Mouse (Mus musculus) intestine, embryonic 14.5 days (tissue): ENCODE data around the gene Npff. TPM values are rescaled to one million over a fixed set of nuclear protein-coding genes. Genes with fewer than 3 reads are reported as not detected.

Source experiments
- ATAC-seq: fragments of 200-750 bp; cut with Nextera tagmentation; replicated peaks from 2 replicates; pipeline ENCODE4 v1.8.0; 2017; ENCODE audit warnings: low read depth, moderate number of reproducible peaks, moderate TSS enrichment, moderate library complexity; ENCODE audit not compliant: low FRiP score, low TSS enrichment
- DNase-seq: peaks from one replicate; pipeline ENCODE4 v3.0.0-alpha.2; 2018; ENCODE audit warnings: low spot score
- H3K27ac ChIP-seq: fragments of 300-500 bp; sonication (generic); 2 replicates; pipeline ENCODE4 v1.5.1; 2014; ENCODE audit warnings: low read depth, mild to moderate bottlenecking, control low read depth
- H3K27me3 ChIP-seq: fragments of 300-500 bp; sonication (generic); replicated peaks from 2 replicates; pipeline ENCODE4 v1.6.1; 2014; ENCODE audit warnings: low read length, control low read depth; ENCODE audit not compliant: control insufficient read depth, insufficient read depth
- H3K36me3 ChIP-seq: fragments of 300-500 bp; sonication (generic); 2 replicates; pipeline ENCODE4 v1.6.1; 2014; ENCODE audit warnings: low read length, control low read depth; ENCODE audit not compliant: control insufficient read depth, insufficient read depth
- H3K4me1 ChIP-seq: fragments of 300-500 bp; sonication (generic); replicated peaks from 2 replicates; pipeline ENCODE4 v1.6.1; 2014; ENCODE audit warnings: low read length, control low read depth, mixed read lengths; ENCODE audit not compliant: control insufficient read depth, insufficient read depth
- H3K4me2 ChIP-seq: fragments of 300-500 bp; sonication (generic); 2 replicates; pipeline ENCODE4 v1.6.1; 2014; ENCODE audit warnings: low read length
- H3K4me3 ChIP-seq: fragments of 300-500 bp; sonication (generic); 2 replicates; pipeline ENCODE4 v1.5.1; 2014; ENCODE audit warnings: low read depth, low read length, control low read depth, mixed read lengths
- H3K9ac ChIP-seq: fragments of 300-500 bp; sonication (generic); 2 replicates; pipeline ENCODE4 v1.6.1; 2014; ENCODE audit warnings: mild to moderate bottlenecking, low read length
- H3K9me3 ChIP-seq: fragments of 300-500 bp; sonication (generic); 2 replicates; pipeline ENCODE4 v1.6.1; 2016; ENCODE audit warnings: low read length, control low read depth; ENCODE audit not compliant: control insufficient read depth
- WGBS: fragments of 180-500 bp; shearing (Covaris S2); extraction: QIAGEN DNeasy Blood & Tissue Kit; methylation state at CpG from one replicate; pipeline ENCODE4 v1.1.7; 2014; 5-methylcytosine and 5-hydroxymethylcytosine counted together
- polyA plus RNA-seq: library from polyadenylated mRNA; unstranded; fragments of >200 nt; fragmentation: Nextera tagmentation; extraction: Ambion mirVana; gene quantifications from 2 replicates; pipeline ENCODE4 v1.2.1, GENCODE M21; 2014

Npff gene
- polyA plus RNA-seq, 1 experiment from 2014 or later: 2.2 TPM

- no peaks in the 10 kb centered on the region for H3K27me3 ChIP-seq
- H3K9ac ChIP-seq: peak within 1 kb of the TSS; percentile 87
- under 1% methylated on average over 60 of the region's 60 CpGs for WGBS
- DNase-seq (peak; percentile 98), ATAC-seq (peak; percentile 92)
- H3K4me1 ChIP-seq: peaks cover 23% of the 10 kb centered on the region
- peak within 1 kb of the TSS; percentile 85 for H3K4me2 ChIP-seq
- H3K27ac ChIP-seq: peak within 1 kb of the TSS; percentile 98
- H3K9me3 ChIP-seq: no peaks in the 10 kb centered on the region
- H3K4me3 ChIP-seq: peak within 1 kb of the TSS; percentile 69
- peaks cover 23% of the 10 kb centered on the region; the same call in 1 of the 2 replicates for H3K36me3 ChIP-seq
Observed at GRCm38 (mm10) chr15:102517976-102518858, 6.5 kb downstream of the Npff start, which contains the start of gene Tarbp2. Gene Tarbp2 (plus strand): TSS chr15:102518192.

- Histone ChIP-seq H3K4me3 (peak overlapping the region; percentile 69), H3K9ac (peak overlapping the region; percentile 60; the same call in 1 of the 2 replicates), H3K27ac (peak overlapping the region; percentile 98), H3K4me1 (peaks cover 23% of the 10 kb centered on the region), H3K27me3 (no peaks in the 10 kb centered on the region), H3K4me2 (peak overlapping the region; percentile 85), H3K9me3 (no peaks in the 10 kb centered on the region), H3K36me3 (peaks cover 20% of the 10 kb centered on the region; the same call in 1 of the 2 replicates)
- WGBS: 1% methylated on average over 10 of the region's 10 CpGs
- ATAC-seq (no peak; the same call in 1 of the 2 replicates), DNase-seq (no peak)
Observed at GRCm38 (mm10) chr15:102517631-102517975, 7.1 kb downstream of the Npff start.

GRCm38 (mm10) chr15:102516728-102517404 lies 7.9 kb downstream of the Npff start, which contains the start of gene Map3k12:
Gene Map3k12 (minus strand): TSS chr15:102517064.
- H3K9me3 ChIP-seq: no peaks in the 10 kb centered on the region
- H3K4me1 ChIP-seq: peaks cover 25% of the 10 kb centered on the region
- WGBS: under 1% methylated on average over 43 of the region's 43 CpGs
- ATAC-seq (peak; percentile 12; the same call in 1 of the 2 replicates), DNase-seq (peak; percentile 90)
- peak within 1 kb of the TSS; percentile 85 for H3K4me2 ChIP-seq
- H3K27ac ChIP-seq: peak within 1 kb of the TSS; percentile 98
- H3K9ac ChIP-seq: peak within 1 kb of the TSS; percentile 60
- no peaks in the 10 kb centered on the region for H3K27me3 ChIP-seq
- H3K4me3 ChIP-seq: peak within 1 kb of the TSS; percentile 69
- peaks cover 13% of the 10 kb centered on the region; the same call in 1 of the 2 replicates for H3K36me3 ChIP-seq

GRCm38 (mm10) chr15:102516293-102516692 lies 8.4 kb downstream of the Npff start:
- Histone ChIP-seq H3K9ac (peak overlapping the region; percentile 60), H3K4me1 (peaks cover 30% of the 10 kb centered on the region), H3K27me3 (no peaks in the 10 kb centered on the region), H3K27ac (peak overlapping the region; percentile 98; the same call in 1 of the 2 replicates), H3K9me3 (no peaks in the 10 kb centered on the region), H3K36me3 (peaks cover 7% of the 10 kb centered on the region; the same call in 1 of the 2 replicates), H3K4me2 (peak overlapping the region; percentile 85), H3K4me3 (peak overlapping the region; percentile 69)
- ATAC-seq: no peak
- 2% methylated on average over 11 of the region's 12 CpGs for WGBS
- peak; percentile 53 for DNase-seq

GRCm38 (mm10) chr15:102515791-102516190 lies 9.0 kb downstream of the Npff start:
- peak overlapping the region; percentile 69 for H3K4me3 ChIP-seq
- peaks cover 35% of the 10 kb centered on the region for H3K4me1 ChIP-seq
- 50% methylated on average over 4 of the region's 4 CpGs for WGBS
- DNase-seq: no peak
- no peak for ATAC-seq
- H3K27me3 ChIP-seq: no peaks in the 10 kb centered on the region
- H3K9me3 ChIP-seq: no peaks in the 10 kb centered on the region
- no peak overlapping the region for H3K27ac ChIP-seq
- H3K36me3 ChIP-seq: peaks cover 2% of the 10 kb centered on the region; the same call in 1 of the 2 replicates
- H3K9ac ChIP-seq: peak overlapping the region; percentile 60
- peak overlapping the region; percentile 85 for H3K4me2 ChIP-seq

- no peak for DNase-seq
- no peak overlapping the region; the same call in 1 of the 2 replicates for H3K4me2 ChIP-seq
- H3K9me3 ChIP-seq: no peaks in the 10 kb centered on the region
- peaks cover 32% of the 10 kb centered on the region for H3K4me1 ChIP-seq
- no peak overlapping the region for H3K27ac ChIP-seq
- WGBS: 91% methylated on average over 2 of the region's 2 CpGs
- ATAC-seq: no peak
- H3K27me3 ChIP-seq: no peaks in the 10 kb centered on the region
- no peak overlapping the region for H3K9ac ChIP-seq
- H3K36me3 ChIP-seq: no peaks in the 10 kb centered on the region
- H3K4me3 ChIP-seq: no peak overlapping the region
Observed at GRCm38 (mm10) chr15:102515261-102515660, 9.5 kb downstream of the Npff start.

- no peak for ATAC-seq
- H3K27ac ChIP-seq: no peak overlapping the region
- H3K4me2 ChIP-seq: no peak overlapping the region
Observed at GRCm38 (mm10) chr15:102513004-102513403, 11.7 kb downstream of the Npff start.

GRCm38 (mm10) chr15:102512471-102512870 lies 12.3 kb downstream of the Npff start:
- H3K9me3 ChIP-seq: no peaks in the 10 kb centered on the region
- H3K27ac ChIP-seq: no peak overlapping the region
- H3K4me2 ChIP-seq: no peak overlapping the region
- H3K4me1 ChIP-seq: peaks cover 28% of the 10 kb centered on the region
- DNase-seq (no peak), ATAC-seq (no peak)
- H3K36me3 ChIP-seq: 0 out of 2 replicates have a peak, but pooled peaks cover 8% of the 10 kb centered on the region
- no peak overlapping the region for H3K9ac ChIP-seq
- no peak overlapping the region for H3K4me3 ChIP-seq
- no peaks in the 10 kb centered on the region for H3K27me3 ChIP-seq

More at GRCm38 (mm10) chr15:102513004-102513403, 11.7 kb downstream of the Npff start:
- peaks cover 28% of the 10 kb centered on the region for H3K4me1 ChIP-seq
- WGBS: 89% methylated on average over 3 of the region's 3 CpGs
- no peak overlapping the region for H3K4me3 ChIP-seq
- H3K9me3 ChIP-seq: no peaks in the 10 kb centered on the region
- H3K9ac ChIP-seq: no peak overlapping the region
- H3K27me3 ChIP-seq: no peaks in the 10 kb centered on the region
- H3K36me3 ChIP-seq: 0 out of 2 replicates have a peak, but pooled peaks cover 5% of the 10 kb centered on the region
- no peak for DNase-seq
